Mouse (Mus musculus): ENCODE data around the gene Chrna1. TPM values are rescaled to one million over a fixed set of nuclear protein-coding genes. Genes with fewer than 3 reads are reported as not detected.

Chrna1 gene
- polyA plus RNA-seq, 1 experiment, result 105 TPM

GRCm38 (mm10) chr2:73571901-73572300 is 8.2 kb downstream of the Chrna1 start:
- no peak overlapping the region for H3ac ChIP-seq (ENCODE audit: control insufficient read depth, insufficient read length, low read depth)
- H3K27me3 ChIP-seq (ENCODE audit: control insufficient read depth, insufficient read depth, insufficient read length), result no peaks in the 10 kb centered on the region
- peaks cover 15% of the 10 kb centered on the region for H3K36me3 ChIP-seq (ENCODE audit: control insufficient read depth, insufficient read depth)
- H3K79me3 ChIP-seq (ENCODE audit: low read depth), result no peaks in the 10 kb centered on the region
- no peak for TF ChIP-seq CTCF (IDR thresholded peaks at IDR 0.05; ENCODE audit: control insufficient read depth, insufficient read depth, insufficient read length)
- peaks cover 21% of the 10 kb centered on the region for H3K79me2 ChIP-seq (ENCODE audit: control insufficient read depth, insufficient read depth)
- no peak overlapping the region for H3K4me3 ChIP-seq (ENCODE audit: insufficient read depth, poor library complexity, severe bottlenecking)

DNA sequence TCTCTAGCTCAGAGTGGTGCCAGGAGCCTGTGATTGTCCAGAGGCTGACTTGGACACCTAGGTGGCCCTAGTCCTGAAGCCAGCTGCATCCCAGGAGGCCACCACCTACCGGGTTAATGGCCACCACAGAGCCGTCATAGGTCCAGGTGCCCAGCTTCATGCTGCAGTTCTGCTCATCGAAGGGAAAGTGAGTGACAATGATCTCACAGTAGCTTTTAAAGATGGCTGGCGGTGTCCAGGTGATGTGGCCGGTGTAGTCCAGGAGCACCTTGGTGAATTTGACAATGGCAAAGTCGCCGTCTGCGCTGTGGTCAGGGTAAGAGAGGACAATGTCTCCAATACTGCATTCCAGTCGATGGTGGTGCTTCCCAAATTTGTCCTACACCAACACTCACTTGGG is 8.8 kb downstream of the Chrna1 start:
- H3K36me3 ChIP-seq (ENCODE audit: control insufficient read depth, insufficient read depth), result peaks cover 18% of the 10 kb centered on the region
- H3K79me3 ChIP-seq (ENCODE audit: low read depth), result no peaks in the 10 kb centered on the region
- peaks cover 16% of the 10 kb centered on the region for H3K79me2 ChIP-seq (ENCODE audit: control insufficient read depth, insufficient read depth)
- H3ac ChIP-seq (ENCODE audit: control insufficient read depth, insufficient read length, low read depth), result no peak overlapping the region
- no peaks in the 10 kb centered on the region for H3K27me3 ChIP-seq (ENCODE audit: control insufficient read depth, insufficient read depth, insufficient read length)
- no peak overlapping the region for H3K4me3 ChIP-seq (ENCODE audit: insufficient read depth, poor library complexity, severe bottlenecking)
- TF ChIP-seq FOSL1 (IDR thresholded peaks at IDR 0.05; ENCODE audit: insufficient read depth, low read length, poor library complexity, severe bottlenecking) (no peak), MAX (IDR thresholded peaks at IDR 0.05) (no peak), USF1 (IDR thresholded peaks at IDR 0.05; ENCODE audit: low read depth) (no peak), MYOG (IDR thresholded peaks at IDR 0.05; ENCODE audit: control insufficient read depth, extremely low read depth, insufficient read length) (no peak), CEBPB (IDR thresholded peaks at IDR 0.05; ENCODE audit: low read depth) (no peak), CTCF (IDR thresholded peaks at IDR 0.05; ENCODE audit: control insufficient read depth, insufficient read depth, insufficient read length) (no peak), MYOD1 (IDR thresholded peaks at IDR 0.05; ENCODE audit: control insufficient read depth, insufficient read length, low read depth) (no peak)

GRCm38 (mm10) chr2:73566989-73567605 is 13.0 kb downstream of the Chrna1 start:
- H3ac ChIP-seq (ENCODE audit: control insufficient read depth, insufficient read length, low read depth), result no peak overlapping the region
- H3K27me3 ChIP-seq (ENCODE audit: control insufficient read depth, insufficient read depth, insufficient read length), result no peaks in the 10 kb centered on the region
- H3K79me2 ChIP-seq (ENCODE audit: control insufficient read depth, insufficient read depth), result no peaks in the 10 kb centered on the region
- no peaks in the 10 kb centered on the region for H3K79me3 ChIP-seq (ENCODE audit: low read depth)
- H3K4me3 ChIP-seq (ENCODE audit: insufficient read depth, poor library complexity, severe bottlenecking), result no peak overlapping the region
- H3K36me3 ChIP-seq (ENCODE audit: control insufficient read depth, insufficient read depth), result peaks cover 20% of the 10 kb centered on the region
- TF ChIP-seq USF1 (IDR thresholded peaks at IDR 0.05; ENCODE audit: low read depth), result no peak
- peak; percentile 32 for TF ChIP-seq CTCF (IDR thresholded peaks at IDR 0.05; ENCODE audit: control insufficient read depth, insufficient read depth, insufficient read length)

DNA sequence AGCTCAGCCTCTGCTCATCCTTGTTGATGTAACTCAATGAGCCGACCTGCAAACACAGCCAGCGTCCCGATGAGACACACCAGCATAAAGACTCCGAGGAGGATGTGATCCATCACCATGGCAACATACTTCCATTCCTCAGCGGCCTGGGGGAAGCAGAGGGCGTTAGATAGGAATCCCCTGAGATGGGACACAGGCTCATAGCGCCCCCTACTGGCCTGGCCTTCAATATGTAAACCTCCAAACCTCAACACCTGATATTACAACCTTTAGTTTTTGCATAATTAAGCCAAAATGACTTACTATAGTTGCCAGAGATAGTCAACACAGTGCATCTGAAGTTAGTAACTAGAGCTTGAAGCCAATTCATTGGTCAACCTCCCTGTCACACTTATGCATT is 14.0 kb downstream of the Chrna1 start:
- no peaks in the 10 kb centered on the region for H3K79me2 ChIP-seq (ENCODE audit: control insufficient read depth, insufficient read depth)
- no peak for TF ChIP-seq CTCF (IDR thresholded peaks at IDR 0.05; ENCODE audit: control insufficient read depth, insufficient read depth, insufficient read length)
- no peak for TF ChIP-seq MYOG (IDR thresholded peaks at IDR 0.05; ENCODE audit: control insufficient read depth, extremely low read depth, insufficient read length)
- TF ChIP-seq MAX (IDR thresholded peaks at IDR 0.05), result no peak
- no peak overlapping the region for H3ac ChIP-seq (ENCODE audit: control insufficient read depth, insufficient read length, low read depth)
- H3K4me3 ChIP-seq (ENCODE audit: insufficient read depth, poor library complexity, severe bottlenecking), result no peak overlapping the region
- H3K79me3 ChIP-seq (ENCODE audit: low read depth), result no peaks in the 10 kb centered on the region
- no peaks in the 10 kb centered on the region for H3K27me3 ChIP-seq (ENCODE audit: control insufficient read depth, insufficient read depth, insufficient read length)
- H3K36me3 ChIP-seq (ENCODE audit: control insufficient read depth, insufficient read depth), result peaks cover 20% of the 10 kb centered on the region

- no peak overlapping the region for H3ac ChIP-seq (ENCODE audit: control insufficient read depth, insufficient read length, low read depth)
- no peaks in the 10 kb centered on the region for H3K79me2 ChIP-seq (ENCODE audit: control insufficient read depth, insufficient read depth)
- no peaks in the 10 kb centered on the region for H3K27me3 ChIP-seq (ENCODE audit: control insufficient read depth, insufficient read depth, insufficient read length)
- peaks cover 12% of the 10 kb centered on the region for H3K36me3 ChIP-seq (ENCODE audit: control insufficient read depth, insufficient read depth)
- TF ChIP-seq MAX (IDR thresholded peaks at IDR 0.05), result no peak
- no peak for TF ChIP-seq MYOG (IDR thresholded peaks at IDR 0.05; ENCODE audit: control insufficient read depth, extremely low read depth, insufficient read length)
- no peak for TF ChIP-seq USF1 (IDR thresholded peaks at IDR 0.05; ENCODE audit: low read depth)
- TF ChIP-seq CTCF (IDR thresholded peaks at IDR 0.05; ENCODE audit: control insufficient read depth, insufficient read depth, insufficient read length), result no peak
- TF ChIP-seq FOSL1 (IDR thresholded peaks at IDR 0.05; ENCODE audit: insufficient read depth, low read length, poor library complexity, severe bottlenecking), result no peak
- TF ChIP-seq CEBPB (IDR thresholded peaks at IDR 0.05; ENCODE audit: low read depth), result no peak
- no peak for TF ChIP-seq MYOD1 (IDR thresholded peaks at IDR 0.05; ENCODE audit: control insufficient read depth, insufficient read length, low read depth)
- no peak overlapping the region for H3K4me3 ChIP-seq (ENCODE audit: insufficient read depth, poor library complexity, severe bottlenecking)
- H3K79me3 ChIP-seq (ENCODE audit: low read depth), result no peaks in the 10 kb centered on the region
Observed at GRCm38 (mm10) chr2:73563690-73564089, 16.4 kb downstream of the Chrna1 start.

DNA sequence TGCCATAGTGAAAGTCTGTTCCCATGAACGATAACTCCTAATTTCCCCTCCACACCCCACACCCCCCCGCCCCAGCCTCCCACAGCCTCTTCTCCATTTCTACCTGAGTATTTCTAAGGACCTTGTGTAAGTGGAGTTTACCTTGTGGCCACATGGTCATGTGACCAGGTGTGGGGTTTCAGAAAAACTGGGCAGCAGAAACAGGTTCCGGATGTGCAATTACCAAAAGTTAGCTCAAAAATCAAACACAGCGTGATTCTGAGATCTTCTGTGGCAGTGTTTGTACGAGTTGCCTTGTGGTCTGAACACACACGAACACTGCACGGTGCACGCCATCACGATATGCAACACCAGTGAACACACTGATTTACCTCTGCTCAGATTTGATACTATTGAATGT is 17.5 kb downstream of the Chrna1 start:
- no peaks in the 10 kb centered on the region for H3K79me3 ChIP-seq (ENCODE audit: low read depth)
- no peak overlapping the region for H3K4me3 ChIP-seq (ENCODE audit: insufficient read depth, poor library complexity, severe bottlenecking)
- no peaks in the 10 kb centered on the region for H3K27me3 ChIP-seq (ENCODE audit: control insufficient read depth, insufficient read depth, insufficient read length)
- H3K36me3 ChIP-seq (ENCODE audit: control insufficient read depth, insufficient read depth), result peaks cover 12% of the 10 kb centered on the region
- H3K79me2 ChIP-seq (ENCODE audit: control insufficient read depth, insufficient read depth), result no peaks in the 10 kb centered on the region
- no peak overlapping the region for H3ac ChIP-seq (ENCODE audit: control insufficient read depth, insufficient read length, low read depth)
- TF ChIP-seq CTCF (IDR thresholded peaks at IDR 0.05; ENCODE audit: control insufficient read depth, insufficient read depth, insufficient read length), result no peak
- TF ChIP-seq CEBPB (IDR thresholded peaks at IDR 0.05; ENCODE audit: low read depth), result no peak
- no peak for TF ChIP-seq FOSL1 (IDR thresholded peaks at IDR 0.05; ENCODE audit: insufficient read depth, low read length, poor library complexity, severe bottlenecking)
- no peak for TF ChIP-seq USF1 (IDR thresholded peaks at IDR 0.05; ENCODE audit: low read depth)
- no peak for TF ChIP-seq MYOG (IDR thresholded peaks at IDR 0.05; ENCODE audit: control insufficient read depth, extremely low read depth, insufficient read length)
- TF ChIP-seq MYOD1 (IDR thresholded peaks at IDR 0.05; ENCODE audit: control insufficient read depth, insufficient read length, low read depth), result no peak
- TF ChIP-seq MAX (IDR thresholded peaks at IDR 0.05), result no peak

Data from C2C12 (cell line).